Mouse (Mus musculus) lung, embryonic 14.5 days (tissue): ENCODE results near the gene Atpaf1. TPM values are rescaled to one million over a fixed set of nuclear protein-coding genes. Genes with fewer than 3 reads are reported as not detected.

Experiments used
- ATAC-seq: fragments of 200-750 bp; cut with Nextera tagmentation; 2 replicates; pipeline ENCODE4 v1.8.0; 2017; ENCODE audit warnings: mild to moderate bottlenecking, moderate TSS enrichment, moderate library complexity; ENCODE audit not compliant: insufficient read depth
- DNase-seq: peaks from one replicate; pipeline ENCODE4 v3.0.0-alpha.2; 2015
- H3K27ac ChIP-seq: fragments of 300-500 bp; sonication (generic); 2 replicates; pipeline ENCODE4 v1.5.1; 2014; ENCODE audit warnings: low read depth, mild to moderate bottlenecking, moderate library complexity
- H3K27me3 ChIP-seq: fragments of 300-500 bp; sonication (generic); 2 replicates; pipeline ENCODE4 v1.6.1; 2014; ENCODE audit warnings: low read length, control low read depth; ENCODE audit not compliant: insufficient read depth
- H3K36me3 ChIP-seq: fragments of 300-500 bp; sonication (generic); 2 replicates; pipeline ENCODE4 v1.6.1; 2014; ENCODE audit warnings: control low read depth; ENCODE audit not compliant: insufficient read depth
- H3K4me1 ChIP-seq: fragments of 300-500 bp; sonication (generic); 2 replicates; pipeline ENCODE4 v1.6.1; 2014; ENCODE audit warnings: antibody characterized with exemption, control low read depth; ENCODE audit not compliant: insufficient read depth
- H3K4me2 ChIP-seq: fragments of 300-500 bp; sonication (generic); 2 replicates; pipeline ENCODE4 v1.6.1; 2014; ENCODE audit warnings: mild to moderate bottlenecking
- H3K4me3 ChIP-seq: fragments of 300-500 bp; sonication (generic); 2 replicates; pipeline ENCODE4 v1.5.1; 2014; ENCODE audit warnings: low read depth, low read length
- H3K9ac ChIP-seq: fragments of 300-500 bp; sonication (generic); 2 replicates; pipeline ENCODE4 v1.6.1; 2014
- H3K9me3 ChIP-seq: fragments of 300-500 bp; sonication (generic); 2 replicates; pipeline ENCODE4 v1.6.1; 2016; ENCODE audit warnings: low read depth, low read length, control low read depth
- CTCF ChIP-seq: IDR thresholded peaks from 2 replicates; pipeline ENCODE4 v1.5.1; 2016; ENCODE audit warnings: antibody characterized with exemption, low read depth
- WGBS: fragments of 180-500 bp; shearing (Covaris S2); extraction: QIAGEN DNeasy Blood & Tissue Kit; methylation state at CpG from one replicate; pipeline ENCODE4 v1.1.7; 2014; 5-methylcytosine and 5-hydroxymethylcytosine counted together
- polyA plus RNA-seq: library from polyadenylated mRNA; unstranded; fragments of >200 nt; fragmentation: Nextera tagmentation; extraction: Ambion mirVana; gene quantifications from 2 replicates; pipeline ENCODE4 v1.2.1, GENCODE M21; 2014

Atpaf1 gene
- polyA plus RNA-seq = 55.6 and 61.4 TPM in 2 replicates

DNA sequence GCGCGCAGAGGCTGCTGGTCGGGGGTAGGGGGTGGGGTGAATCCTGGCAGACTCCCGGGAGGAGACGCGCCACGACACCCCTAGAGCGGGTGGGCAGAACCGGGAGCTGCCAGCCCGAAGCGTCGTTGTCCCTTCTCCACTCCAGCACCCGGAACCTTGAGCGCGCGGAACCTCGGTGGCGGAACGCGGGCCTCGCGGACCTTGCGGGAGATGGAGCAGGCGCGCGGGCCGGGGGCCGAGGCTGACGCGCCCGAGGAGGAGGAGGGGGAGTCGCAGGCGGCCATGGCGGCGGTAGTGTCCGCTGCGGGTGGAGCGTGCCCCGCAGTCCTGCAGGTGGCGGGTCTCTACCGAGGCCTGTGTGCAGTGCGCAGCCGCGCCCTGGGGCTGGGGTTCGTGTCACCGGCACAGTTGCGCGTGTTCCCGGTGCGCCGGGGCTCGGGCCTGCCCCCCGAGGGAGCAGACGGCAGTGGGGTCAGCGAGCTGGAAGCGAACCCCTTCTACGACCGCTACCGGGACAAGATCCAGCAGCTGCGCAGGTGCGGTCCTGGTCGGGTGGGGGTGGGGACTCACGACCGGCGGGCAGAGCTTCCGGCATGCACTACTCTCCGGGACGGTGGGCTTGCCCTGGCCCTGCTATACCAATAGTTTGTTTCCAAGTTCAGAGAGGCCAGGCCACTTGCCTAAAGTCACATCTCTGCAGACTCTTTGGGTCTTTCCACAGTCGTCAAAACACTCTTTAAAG lies at the start of gene Atpaf1:
Gene Atpaf1, plus strand, starts transcription at position 44 of the 742 bp plus-strand sequence.
- Histone ChIP-seq H3K9ac (peak within 1 kb of the TSS; percentile 81), H3K9me3 (no peaks in the 10 kb centered on the region), H3K4me3 (peak within 1 kb of the TSS; percentile 71), H3K4me1 (0 out of 2 replicates have a peak, but pooled peaks cover 3% of the 10 kb centered on the region), H3K4me2 (peak within 1 kb of the TSS; percentile 70), H3K27ac (peak within 1 kb of the TSS; percentile 46; the same call in 1 of the 2 replicates), H3K27me3 (no peaks in the 10 kb centered on the region), H3K36me3 (peaks cover 15% of the 10 kb centered on the region)
- DNase-seq (peak; percentile 79), ATAC-seq (peak; percentile 90)
- WGBS = under 1% methylated on average over 69 of the region's 69 CpGs
- no peak; the same call in 1 of the 2 replicates for TF ChIP-seq CTCF

GRCm38 (mm10) chr4:115734867-115735266 lies 49.7 kb upstream of the Atpaf1 start:
- Histone ChIP-seq H3K27me3 (no peaks in the 10 kb centered on the region), H3K9me3 (no peaks in the 10 kb centered on the region), H3K36me3 (no peaks in the 10 kb centered on the region), H3K4me1 (peaks cover 11% of the 10 kb centered on the region), H3K27ac (no peak overlapping the region), H3K4me2 (no peak overlapping the region), H3K9ac (no peak overlapping the region), H3K4me3 (no peak overlapping the region)
- no peak for DNase-seq
- ATAC-seq = no peak
- no peak for TF ChIP-seq CTCF
- 53% methylated on average over 4 of the region's 4 CpGs for WGBS

DNA sequence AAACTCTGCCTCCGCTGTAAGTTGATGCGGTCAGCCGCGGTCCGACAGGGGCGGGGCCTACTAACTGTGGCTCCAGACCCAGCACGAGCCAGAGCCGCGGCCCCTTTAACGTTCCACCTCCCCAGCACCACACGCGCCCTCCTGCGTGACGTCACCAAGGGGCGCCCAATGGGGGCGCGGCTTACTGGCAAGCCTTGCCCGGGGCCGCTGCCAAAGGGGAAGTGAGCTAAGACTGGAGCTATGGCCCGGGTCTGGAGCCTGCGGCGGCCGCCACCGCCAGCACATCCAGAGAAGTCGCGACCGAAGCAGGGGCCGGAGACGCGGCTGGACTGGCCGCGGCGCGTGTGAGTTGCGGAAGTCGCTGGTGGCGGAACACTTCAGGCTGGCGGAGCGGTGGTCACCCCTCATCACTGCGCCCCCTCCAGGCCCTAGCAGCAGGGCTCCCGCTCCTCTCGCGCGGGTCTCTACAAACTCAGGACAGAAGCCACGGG lies 47.0 kb upstream of the Atpaf1 start, which contains the start of gene Efcab14:
Gene Efcab14, plus strand, starts transcription at position 194 of the 491 bp plus-strand sequence.
- DNase-seq (peak; percentile 100), ATAC-seq (peak; percentile 100)

GRCm38 (mm10) chr4:115738481-115738985 lies 46.1 kb upstream of the Atpaf1 start:
- peaks cover 11% of the 10 kb centered on the region for H3K4me1 ChIP-seq
- H3K9me3 ChIP-seq = no peaks in the 10 kb centered on the region
- ATAC-seq (no peak), DNase-seq (no peak)
- TF ChIP-seq CTCF = no peak
- no peaks in the 10 kb centered on the region for H3K27me3 ChIP-seq
- H3K4me3 ChIP-seq = peak overlapping the region; percentile 77
- H3K36me3 ChIP-seq = peaks cover 28% of the 10 kb centered on the region
- peak overlapping the region; percentile 82 for H3K9ac ChIP-seq
- H3K4me2 ChIP-seq = peak overlapping the region; percentile 84
- no peak overlapping the region for H3K27ac ChIP-seq
- WGBS = 38% methylated on average over 13 of the region's 13 CpGs

More for the DNA sequence above, 47.0 kb upstream of the Atpaf1 start, which contains the start of gene Efcab14:
- Histone ChIP-seq H3K9me3 (no peaks in the 10 kb centered on the region), H3K27me3 (no peaks in the 10 kb centered on the region), H3K4me1 (peaks cover 11% of the 10 kb centered on the region), H3K4me3 (peak within 1 kb of the TSS; percentile 77), H3K9ac (peak within 1 kb of the TSS; percentile 82), H3K4me2 (peak within 1 kb of the TSS; percentile 84), H3K36me3 (peaks cover 22% of the 10 kb centered on the region), H3K27ac (peak within 1 kb of the TSS; percentile 89)
- TF ChIP-seq CTCF = peak; percentile 58
- WGBS = 0% methylated on average over 41 of the region's 45 CpGs

GRCm38 (mm10) chr4:115742658-115743057 lies 42.0 kb upstream of the Atpaf1 start:
- Histone ChIP-seq H3K4me1 (peaks cover 11% of the 10 kb centered on the region), H3K27ac (no peak overlapping the region), H3K27me3 (no peaks in the 10 kb centered on the region), H3K9ac (no peak overlapping the region), H3K9me3 (no peaks in the 10 kb centered on the region), H3K4me2 (no peak overlapping the region), H3K4me3 (no peak overlapping the region), H3K36me3 (peaks cover 44% of the 10 kb centered on the region)
- ATAC-seq (no peak), DNase-seq (no peak)
- TF ChIP-seq CTCF = no peak

DNA sequence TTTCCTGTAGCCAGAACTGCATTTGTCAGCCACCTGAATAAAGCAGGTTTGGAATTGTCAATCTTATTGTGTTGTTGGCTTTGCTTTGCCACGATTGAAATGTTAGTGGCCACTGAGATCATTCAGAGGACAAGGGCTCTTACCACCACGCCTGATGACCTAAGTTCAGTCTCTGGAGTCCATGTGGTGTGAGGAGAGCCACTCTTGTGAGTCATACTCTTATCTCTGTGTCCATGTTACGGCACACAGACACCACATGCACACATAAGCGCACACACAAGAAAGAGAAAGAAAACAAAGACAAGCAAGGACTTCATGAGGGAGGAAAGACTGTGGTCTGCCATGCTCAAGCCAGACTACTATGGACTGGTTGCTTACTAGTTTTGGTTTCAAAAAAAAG lies 41.5 kb upstream of the Atpaf1 start:
- H3K4me3 ChIP-seq = no peak overlapping the region
- no peaks in the 10 kb centered on the region for H3K27me3 ChIP-seq
- no peak for TF ChIP-seq CTCF
- no peak overlapping the region for H3K4me2 ChIP-seq
- H3K9ac ChIP-seq = no peak overlapping the region
- no peak overlapping the region for H3K27ac ChIP-seq
- no peaks in the 10 kb centered on the region for H3K9me3 ChIP-seq
- WGBS = 79% methylated on average over 4 of the region's 4 CpGs
- ATAC-seq (no peak), DNase-seq (no peak)
- peaks cover 46% of the 10 kb centered on the region for H3K36me3 ChIP-seq
- H3K4me1 ChIP-seq = peaks cover 11% of the 10 kb centered on the region

- DNase-seq = no peak
- Histone ChIP-seq H3K4me2 (no peak overlapping the region), H3K27ac (no peak overlapping the region)
These were observed 36.4 kb upstream of the Atpaf1 start for GRCm38 (mm10) chr4:115748181-115748580.

More at GRCm38 (mm10) chr4:115748181-115748580, 36.4 kb upstream of the Atpaf1 start:
- H3K27me3 ChIP-seq = no peaks in the 10 kb centered on the region
- H3K9ac ChIP-seq = no peak overlapping the region
- no peak overlapping the region for H3K4me3 ChIP-seq
- peaks cover 37% of the 10 kb centered on the region for H3K36me3 ChIP-seq
- WGBS = 73% methylated on average over 1 of the region's 1 CpGs
- no peaks in the 10 kb centered on the region for H3K4me1 ChIP-seq
- no peak for ATAC-seq
- no peak for TF ChIP-seq CTCF
- no peaks in the 10 kb centered on the region for H3K9me3 ChIP-seq
